Mouse (Mus musculus) central nervous system, embryonic 11.5 days (tissue): ENCODE data around the gene Arhgef15. TPM values are rescaled to one million over a fixed set of nuclear protein-coding genes. Genes with fewer than 3 reads are reported as not detected.

ENCODE experiments used
- polyA plus RNA-seq: library from polyadenylated mRNA; depleted of rRNA; stranded (reverse); fragments of >200 nt; gene quantifications from 2 replicates; pipeline ENCODE4 v1.2.3, GENCODE M21; 2012; rRNA removed

Gene Arhgef15
- 10.0 and 11.0 TPM in 2 replicates for polyA plus RNA-seq

GRCm38 (mm10) chr11:68957308-68957707 is at the start of gene Arhgef15:
Gene Arhgef15, minus strand, starts transcription at chr11:68957480.

GRCm38 (mm10) chr11:68975085-68975484 is 17.8 kb upstream of the Arhgef15 start, which contains the start of gene Rangrf:
Gene Rangrf, minus strand, starts transcription at chr11:68975185.

GRCm38 (mm10) chr11:68967337-68968282 is 10.3 kb upstream of the Arhgef15 start, which contains the start of gene Slc25a35:
Gene Slc25a35, plus strand, starts transcription at chr11:68968131.

GRCm38 (mm10) chr11:68926981-68927380 is 30.3 kb downstream of the Arhgef15 start, which contains the start of gene Odf4:
Gene Odf4, minus strand, starts transcription at chr11:68927081.

GRCm38 (mm10) chr11:68901351-68902046 is 55.8 kb downstream of the Arhgef15 start, which contains the start of gene Rpl26:
Gene Rpl26, plus strand, starts transcription at chr11:68901583.

Other genes with a start within 250 kb of the Arhgef15 start
- 35.3 and 44.4 TPM in 2 replicates for gene Ndel1, start 85.6 kb downstream of the Arhgef15 start, polyA plus RNA-seq
- 0.01 and 0.07 TPM in 2 replicates for gene Rnf222, start 68.9 kb downstream of the Arhgef15 start, polyA plus RNA-seq
- gene Rpl26, start 55.9 kb downstream of the Arhgef15 start, polyA plus RNA-seq, result 3,101 and 4,088 TPM in 2 replicates
- gene Odf4, start 30.4 kb downstream of the Arhgef15 start, polyA plus RNA-seq, result 0.53 and 0.83 TPM in 2 replicates
- gene Slc25a35, start 10.7 kb upstream of the Arhgef15 start, polyA plus RNA-seq, result 1.1 and 2.1 TPM in 2 replicates
- gene Rangrf, start 17.7 kb upstream of the Arhgef15 start, polyA plus RNA-seq, result 30.4 and 44.3 TPM in 2 replicates
- 37.7 and 41.5 TPM in 2 replicates for gene Pfas, start 51.0 kb upstream of the Arhgef15 start, polyA plus RNA-seq
- gene Ctc1, start 58.4 kb upstream of the Arhgef15 start, polyA plus RNA-seq, result 96.6 and 109 TPM in 2 replicates
- 133 and 173 TPM in 2 replicates for gene Aurkb, start 88.2 kb upstream of the Arhgef15 start, polyA plus RNA-seq
- gene Borcs6, start 102.2 kb upstream of the Arhgef15 start, polyA plus RNA-seq, result 10.2 and 17.2 TPM in 2 replicates
- 21.2 and 36.6 TPM in 2 replicates for gene Tmem107, start 113.3 kb upstream of the Arhgef15 start, polyA plus RNA-seq
- 124 and 131 TPM in 2 replicates for gene Vamp2, start 131.0 kb upstream of the Arhgef15 start, polyA plus RNA-seq
- 8.0 and 9.8 TPM in 2 replicates for gene Per1, start 137.7 kb upstream of the Arhgef15 start, polyA plus RNA-seq
- 0.35 and 0.40 TPM in 2 replicates for gene Hes7, start 162.9 kb upstream of the Arhgef15 start, polyA plus RNA-seq
- 0.14 and 0.15 TPM in 2 replicates for gene 9130213A22Rik, start 165.1 kb upstream of the Arhgef15 start, polyA plus RNA-seq
- gene Aloxe3, start 168.4 kb upstream of the Arhgef15 start, polyA plus RNA-seq, result 0.16 TPM in 2 replicates
- gene Alox12b, start 199.5 kb upstream of the Arhgef15 start, polyA plus RNA-seq, result 0.05 TPM in 2 replicates
- 0.05 and 0.07 TPM in 2 replicates for gene Alox8, start 240.4 kb upstream of the Arhgef15 start, polyA plus RNA-seq